Mouse (Mus musculus): ENCODE results near the gene Ube2k. TPM values are rescaled to one million over a fixed set of nuclear protein-coding genes. Genes with fewer than 3 reads are reported as not detected.

The Ube2k gene
- polyA plus RNA-seq (2015; fragmentation: Nextera tagmentation; extraction: Ambion mirVana) = 174 and 176 TPM in 2 replicates

- peak; percentile 96 for ATAC-seq (ENCODE audit: insufficient read depth, low FRiP score, low read depth)
- no peaks in the 10 kb centered on the region for H3K36me3 ChIP-seq
- H3K4me3 ChIP-seq (replicated peaks) = peak within 1 kb of the TSS; percentile 74
- H3K9me3 ChIP-seq = no peaks in the 10 kb centered on the region
- H3K9ac ChIP-seq = peak within 1 kb of the TSS; percentile 81
- H3K27me3 ChIP-seq (replicated peaks) = no peaks in the 10 kb centered on the region
- H3K4me1 ChIP-seq = peaks cover 5% of the 10 kb centered on the region; the same call in 1 of the 2 replicates
- under 1% methylated on average over 65 of the region's 66 CpGs for WGBS
- peak within 1 kb of the TSS; percentile 98 for H3K27ac ChIP-seq
- H3K4me2 ChIP-seq = peak within 1 kb of the TSS; percentile 60
Measured at GRCm38 (mm10) chr5:65536751-65537419, at the start of gene Ube2k, which contains the start of gene Smim14. Ube2k (plus strand) TSS chr5:65537233. Smim14 (minus strand) TSS chr5:65537184.

GRCm38 (mm10) chr5:65487381-65487780, 49.7 kb upstream of the Ube2k start:
- Histone ChIP-seq H3K36me3 (no peaks in the 10 kb centered on the region), H3K27me3 (replicated peaks) (no peaks in the 10 kb centered on the region), H3K9ac (no peak overlapping the region), H3K4me1 (0 out of 2 replicates have a peak, but pooled peaks cover 8% of the 10 kb centered on the region), H3K27ac (no peak overlapping the region), H3K4me2 (no peak overlapping the region), H3K9me3 (no peaks in the 10 kb centered on the region), H3K4me3 (replicated peaks) (no peak overlapping the region)
- 79% methylated on average over 10 of the region's 10 CpGs for WGBS
- ATAC-seq (ENCODE audit: insufficient read depth, low FRiP score, low read depth) = no peak

- WGBS = 74% methylated on average over 7 of the region's 7 CpGs
Measured at GRCm38 (mm10) chr5:65488725-65489124, 48.3 kb upstream of the Ube2k start.

GRCm38 (mm10) chr5:65489830-65490229, 47.2 kb upstream of the Ube2k start:
- Histone ChIP-seq H3K4me3 (replicated peaks) (no peak overlapping the region), H3K36me3 (no peaks in the 10 kb centered on the region), H3K27me3 (replicated peaks) (no peaks in the 10 kb centered on the region), H3K27ac (no peak overlapping the region), H3K4me2 (no peak overlapping the region), H3K9me3 (no peaks in the 10 kb centered on the region), H3K9ac (no peak overlapping the region), H3K4me1 (0 out of 2 replicates have a peak, but pooled peaks cover 11% of the 10 kb centered on the region)
- WGBS = 71% methylated on average over 4 of the region's 4 CpGs
- ATAC-seq (ENCODE audit: insufficient read depth, low FRiP score, low read depth) = no peak

More at GRCm38 (mm10) chr5:65488725-65489124, 48.3 kb upstream of the Ube2k start:
- Histone ChIP-seq H3K4me1 (0 out of 2 replicates have a peak, but pooled peaks cover 11% of the 10 kb centered on the region), H3K4me2 (no peak overlapping the region), H3K9me3 (no peaks in the 10 kb centered on the region), H3K4me3 (replicated peaks) (no peak overlapping the region), H3K27ac (no peak overlapping the region), H3K9ac (no peak overlapping the region), H3K27me3 (replicated peaks) (no peaks in the 10 kb centered on the region), H3K36me3 (no peaks in the 10 kb centered on the region)
- no peak for ATAC-seq (ENCODE audit: insufficient read depth, low FRiP score, low read depth)

GRCm38 (mm10) chr5:65491767-65492715, 45.0 kb upstream of the Ube2k start:
- H3K27ac ChIP-seq = peak overlapping the region; percentile 97
- peak overlapping the region; percentile 74 for H3K4me2 ChIP-seq
- H3K4me1 ChIP-seq = 0 out of 2 replicates have a peak, but pooled peaks cover 11% of the 10 kb centered on the region
- peak; percentile 83 for ATAC-seq (ENCODE audit: insufficient read depth, low FRiP score, low read depth)
- peak overlapping the region; percentile 96 for H3K4me3 ChIP-seq (replicated peaks)
- under 1% methylated on average over 54 of the region's 57 CpGs for WGBS
- H3K9ac ChIP-seq = peak overlapping the region; percentile 94
- no peaks in the 10 kb centered on the region for H3K9me3 ChIP-seq
- no peaks in the 10 kb centered on the region for H3K36me3 ChIP-seq
- H3K27me3 ChIP-seq (replicated peaks) = no peaks in the 10 kb centered on the region

GRCm38 (mm10) chr5:65492716-65493531, 44.1 kb upstream of the Ube2k start, which contains the start of gene Gm43552:
Gm43552 (minus strand) TSS chr5:65492833.
- Histone ChIP-seq H3K27me3 (replicated peaks) (no peaks in the 10 kb centered on the region), H3K4me1 (0 out of 2 replicates have a peak, but pooled peaks cover 11% of the 10 kb centered on the region), H3K9me3 (no peaks in the 10 kb centered on the region), H3K27ac (peak within 1 kb of the TSS; percentile 97), H3K36me3 (no peaks in the 10 kb centered on the region), H3K4me3 (replicated peaks) (peak within 1 kb of the TSS; percentile 96), H3K4me2 (peak within 1 kb of the TSS; percentile 74), H3K9ac (peak within 1 kb of the TSS; percentile 94)
- ATAC-seq (ENCODE audit: insufficient read depth, low FRiP score, low read depth) = peak; percentile 97
- under 1% methylated on average over 62 of the region's 69 CpGs for WGBS

GRCm38 (mm10) chr5:65500231-65500630, 36.8 kb upstream of the Ube2k start:
- Histone ChIP-seq H3K27ac (no peak overlapping the region), H3K36me3 (no peaks in the 10 kb centered on the region), H3K27me3 (replicated peaks) (no peaks in the 10 kb centered on the region), H3K9me3 (no peaks in the 10 kb centered on the region), H3K4me3 (replicated peaks) (no peak overlapping the region), H3K4me2 (no peak overlapping the region), H3K9ac (no peak overlapping the region), H3K4me1 (no peaks in the 10 kb centered on the region)
- no peak for ATAC-seq (ENCODE audit: insufficient read depth, low FRiP score, low read depth)
- 81% methylated on average over 7 of the region's 7 CpGs for WGBS

- Histone ChIP-seq H3K9me3 (no peaks in the 10 kb centered on the region), H3K9ac (no peak overlapping the region), H3K27ac (no peak overlapping the region), H3K4me3 (replicated peaks) (no peak overlapping the region), H3K4me2 (no peak overlapping the region), H3K4me1 (no peaks in the 10 kb centered on the region), H3K36me3 (no peaks in the 10 kb centered on the region), H3K27me3 (replicated peaks) (no peaks in the 10 kb centered on the region)
- ATAC-seq (ENCODE audit: insufficient read depth, low FRiP score, low read depth) = no peak
- 69% methylated on average over 9 of the region's 9 CpGs for WGBS
Measured at GRCm38 (mm10) chr5:65501407-65501806, 35.6 kb upstream of the Ube2k start.

GRCm38 (mm10) chr5:65505786-65506185, 31.2 kb upstream of the Ube2k start:
- WGBS = 8% methylated on average over 8 of the region's 8 CpGs

GRCm38 (mm10) chr5:65508395-65508794, 28.6 kb upstream of the Ube2k start:
- Histone ChIP-seq H3K4me2 (no peak overlapping the region), H3K36me3 (no peaks in the 10 kb centered on the region), H3K4me3 (replicated peaks) (no peak overlapping the region), H3K27ac (no peak overlapping the region), H3K4me1 (no peaks in the 10 kb centered on the region), H3K9me3 (no peaks in the 10 kb centered on the region), H3K9ac (no peak overlapping the region), H3K27me3 (replicated peaks) (no peaks in the 10 kb centered on the region)
- no peak for ATAC-seq (ENCODE audit: insufficient read depth, low FRiP score, low read depth)
- WGBS = 78% methylated on average over 8 of the region's 8 CpGs

More at GRCm38 (mm10) chr5:65505786-65506185, 31.2 kb upstream of the Ube2k start:
- H3K36me3 ChIP-seq = no peaks in the 10 kb centered on the region
- no peak overlapping the region for H3K9ac ChIP-seq
- H3K4me2 ChIP-seq = peak overlapping the region; percentile 36
- no peak for ATAC-seq (ENCODE audit: insufficient read depth, low FRiP score, low read depth)
- no peak overlapping the region for H3K27ac ChIP-seq
- H3K27me3 ChIP-seq (replicated peaks) = no peaks in the 10 kb centered on the region
- no peaks in the 10 kb centered on the region for H3K9me3 ChIP-seq
- H3K4me1 ChIP-seq = no peaks in the 10 kb centered on the region
- H3K4me3 ChIP-seq (replicated peaks) = no peak overlapping the region

- no peak overlapping the region for H3K4me3 ChIP-seq (replicated peaks)
- H3K36me3 ChIP-seq = no peaks in the 10 kb centered on the region
- H3K4me2 ChIP-seq = no peak overlapping the region
- ATAC-seq (ENCODE audit: insufficient read depth, low FRiP score, low read depth) = no peak
- H3K9ac ChIP-seq = no peak overlapping the region
- peak overlapping the region; percentile 10; the same call in 1 of the 2 replicates for H3K27ac ChIP-seq
- H3K4me1 ChIP-seq = no peaks in the 10 kb centered on the region
- WGBS = 73% methylated on average over 3 of the region's 3 CpGs
- H3K27me3 ChIP-seq (replicated peaks) = no peaks in the 10 kb centered on the region
- H3K9me3 ChIP-seq = no peaks in the 10 kb centered on the region
Measured at GRCm38 (mm10) chr5:65513506-65513905, 23.5 kb upstream of the Ube2k start.

Data from stomach, embryonic 15.5 days (tissue).